Mouse (Mus musculus) neural tube, embryonic 13.5 days (tissue): Measurements from ENCODE around the gene Vipr2. TPM values are rescaled to one million over a fixed set of nuclear protein-coding genes. Genes with fewer than 3 reads are reported as not detected.
A peak's percentile ranks its signal among the peaks of the same experiment; 100 is the strongest.

Experiments
- ATAC-seq: fragments of 200-750 bp; cut with Nextera tagmentation; 2 replicates; pipeline ENCODE4 v1.8.0; 2017; ENCODE audit warnings: low read depth, mild to moderate bottlenecking, moderate TSS enrichment, moderate library complexity
- H3K27ac ChIP-seq: fragments of 300-500 bp; sonication (generic); replicated peaks from 2 replicates; pipeline ENCODE4 v1.5.1; 2015; ENCODE audit warnings: moderate library complexity, mild to moderate bottlenecking, inconsistent platforms
- H3K27me3 ChIP-seq: fragments of 300-500 bp; sonication (generic); 2 replicates; pipeline ENCODE4 v1.6.1; 2015; ENCODE audit warnings: mild to moderate bottlenecking, inconsistent platforms
- H3K36me3 ChIP-seq: fragments of 300-500 bp; sonication (generic); 2 replicates; pipeline ENCODE4 v1.6.1; 2015; ENCODE audit warnings: mild to moderate bottlenecking, inconsistent platforms
- H3K4me1 ChIP-seq: fragments of 300-500 bp; sonication (generic); replicated peaks from 2 replicates; pipeline ENCODE4 v1.6.1; 2015; ENCODE audit warnings: inconsistent platforms
- H3K4me2 ChIP-seq: fragments of 300-500 bp; sonication (generic); 2 replicates; pipeline ENCODE4 v1.6.1; 2015; ENCODE audit warnings: inconsistent platforms, mild to moderate bottlenecking, moderate library complexity
- H3K4me3 ChIP-seq: fragments of 300-500 bp; sonication (generic); 2 replicates; pipeline ENCODE4 v1.5.1; 2015; ENCODE audit warnings: mild to moderate bottlenecking, inconsistent platforms
- H3K9ac ChIP-seq: fragments of 300-500 bp; sonication (generic); 2 replicates; pipeline ENCODE4 v1.6.1; 2015; ENCODE audit warnings: moderate library complexity, mild to moderate bottlenecking, inconsistent platforms
- H3K9me3 ChIP-seq: fragments of 300-500 bp; sonication (generic); 2 replicates; pipeline ENCODE4 v1.6.1; 2016; ENCODE audit warnings: inconsistent platforms
- WGBS: fragments of 180-500 bp; shearing (Covaris S2); methylation state at CpG from one replicate; pipeline ENCODE4 v1.1.7; 2015; 5-methylcytosine and 5-hydroxymethylcytosine counted together
- polyA plus RNA-seq: library from polyadenylated mRNA; unstranded; fragments of >200 nt; fragmentation: Nextera tagmentation; extraction: Ambion mirVana; gene quantifications from 2 replicates; pipeline ENCODE4 v1.2.1, GENCODE M21; 2015

The Vipr2 gene
- polyA plus RNA-seq, 1 experiment from 2014 or later: 0.50 TPM

- Histone ChIP-seq H3K4me1 (no peaks in the 10 kb centered on the region), H3K27ac (no peak overlapping the region), H3K36me3 (peaks cover 50% of the 10 kb centered on the region), H3K9ac (no peak overlapping the region), H3K4me3 (no peak overlapping the region), H3K9me3 (peaks cover 47% of the 10 kb centered on the region), H3K27me3 (no peaks in the 10 kb centered on the region), H3K4me2 (no peak overlapping the region)
- no peak for ATAC-seq
- WGBS: 97% methylated on average over 2 of the region's 2 CpGs
Observed at GRCm38 (mm10) chr12:116062194-116062583, 15.3 kb upstream of the Vipr2 start.

GRCm38 (mm10) chr12:116063020-116063419 is 14.5 kb upstream of the Vipr2 start:
- no peaks in the 10 kb centered on the region for H3K4me1 ChIP-seq
- no peak overlapping the region for H3K4me3 ChIP-seq
- ATAC-seq: no peak
- H3K27ac ChIP-seq: no peak overlapping the region
- H3K9me3 ChIP-seq: peaks cover 42% of the 10 kb centered on the region
- 97% methylated on average over 4 of the region's 4 CpGs for WGBS
- H3K27me3 ChIP-seq: no peaks in the 10 kb centered on the region
- H3K36me3 ChIP-seq: peaks cover 44% of the 10 kb centered on the region
- no peak overlapping the region for H3K9ac ChIP-seq
- H3K4me2 ChIP-seq: no peak overlapping the region

DNA sequence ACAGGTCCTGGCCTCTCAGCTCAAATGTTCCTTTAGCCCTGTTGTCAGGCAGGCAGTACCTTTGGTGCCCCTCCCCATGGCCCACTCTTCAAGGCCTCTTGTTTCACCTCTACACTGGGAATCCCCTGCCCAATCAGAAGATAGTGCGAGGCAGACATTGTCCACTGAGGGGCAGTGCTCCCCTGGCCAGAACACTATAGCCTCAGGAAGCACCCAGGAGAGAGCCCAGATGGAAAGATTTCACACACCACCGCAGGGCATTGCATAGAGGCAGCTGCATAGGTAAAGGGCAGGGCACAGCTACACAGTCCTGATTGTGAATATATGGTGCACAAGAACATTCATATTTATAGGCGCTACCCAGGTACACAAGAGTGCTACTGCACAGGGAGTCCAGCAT is 6.5 kb upstream of the Vipr2 start:
- no peak overlapping the region for H3K4me2 ChIP-seq
- no peak overlapping the region for H3K4me3 ChIP-seq
- ATAC-seq: peak; percentile 84
- WGBS: 24% methylated on average over 3 of the region's 3 CpGs
- no peaks in the 10 kb centered on the region for H3K4me1 ChIP-seq
- H3K27me3 ChIP-seq: peaks cover 5% of the 10 kb centered on the region
- no peak overlapping the region for H3K27ac ChIP-seq
- H3K36me3 ChIP-seq: no peaks in the 10 kb centered on the region
- no peak overlapping the region for H3K9ac ChIP-seq
- H3K9me3 ChIP-seq: no peaks in the 10 kb centered on the region

GRCm38 (mm10) chr12:116077855-116078366 is 385 bp downstream of the Vipr2 start:
- Histone ChIP-seq H3K9me3 (no peaks in the 10 kb centered on the region), H3K27ac (no peak overlapping the region), H3K4me2 (peak overlapping the region; percentile 97), H3K27me3 (peaks cover 32% of the 10 kb centered on the region), H3K4me3 (peak overlapping the region; percentile 55), H3K4me1 (peaks cover 6% of the 10 kb centered on the region), H3K36me3 (no peaks in the 10 kb centered on the region), H3K9ac (peak overlapping the region; percentile 80)
- ATAC-seq: no peak; the same call in 1 of the 2 replicates
- under 1% methylated on average over 24 of the region's 24 CpGs for WGBS

- Histone ChIP-seq H3K9ac (no peak overlapping the region), H3K4me1 (peaks cover under 1% of the 10 kb centered on the region; the same call in 1 of the 2 replicates), H3K9me3 (no peaks in the 10 kb centered on the region), H3K36me3 (no peaks in the 10 kb centered on the region), H3K27ac (no peak overlapping the region), H3K4me2 (no peak overlapping the region), H3K4me3 (no peak overlapping the region), H3K27me3 (peaks cover 14% of the 10 kb centered on the region)
- WGBS: 84% methylated on average over 6 of the region's 6 CpGs
- ATAC-seq: no peak
Observed at GRCm38 (mm10) chr12:116083125-116083524, 5.6 kb downstream of the Vipr2 start.

DNA sequence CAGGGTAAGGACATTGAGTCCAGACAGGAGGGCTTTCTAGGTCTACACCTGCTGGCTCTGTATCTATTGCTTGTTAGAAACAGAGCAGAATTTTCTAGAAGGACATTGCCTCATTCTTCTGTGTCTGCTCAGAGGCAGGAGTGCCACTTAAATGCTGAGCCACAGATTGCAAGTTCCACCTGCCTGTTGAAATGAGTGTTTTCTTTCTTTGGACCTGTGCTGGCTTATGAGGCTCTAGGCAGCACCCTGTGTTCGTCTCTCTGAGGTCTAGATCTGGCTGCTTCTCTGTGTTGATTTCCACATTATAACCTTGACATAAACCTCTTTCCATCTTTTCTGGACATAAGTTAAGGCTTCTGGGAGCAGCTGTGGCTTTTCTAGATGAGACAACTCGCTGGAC is 6.8 kb downstream of the Vipr2 start:
- ATAC-seq: no peak
- WGBS: 84% methylated on average over 2 of the region's 2 CpGs
- Histone ChIP-seq H3K27ac (no peak overlapping the region), H3K9ac (no peak overlapping the region), H3K36me3 (no peaks in the 10 kb centered on the region), H3K4me2 (no peak overlapping the region), H3K4me3 (no peak overlapping the region), H3K4me1 (no peaks in the 10 kb centered on the region), H3K27me3 (peaks cover 3% of the 10 kb centered on the region), H3K9me3 (no peaks in the 10 kb centered on the region)

GRCm38 (mm10) chr12:116086951-116087600 is 9.6 kb downstream of the Vipr2 start:
- no peaks in the 10 kb centered on the region for H3K27me3 ChIP-seq
- no peak for ATAC-seq
- 86% methylated on average over 5 of the region's 5 CpGs for WGBS
- H3K4me1 ChIP-seq: no peaks in the 10 kb centered on the region
- no peaks in the 10 kb centered on the region for H3K36me3 ChIP-seq
- no peak overlapping the region for H3K27ac ChIP-seq
- H3K9ac ChIP-seq: no peak overlapping the region
- no peak overlapping the region for H3K4me3 ChIP-seq
- no peak overlapping the region for H3K4me2 ChIP-seq
- no peaks in the 10 kb centered on the region for H3K9me3 ChIP-seq

- Histone ChIP-seq H3K9ac (no peak overlapping the region), H3K36me3 (no peaks in the 10 kb centered on the region), H3K4me3 (no peak overlapping the region), H3K4me1 (no peaks in the 10 kb centered on the region), H3K27ac (no peak overlapping the region), H3K9me3 (no peaks in the 10 kb centered on the region), H3K27me3 (no peaks in the 10 kb centered on the region), H3K4me2 (no peak overlapping the region)
- 92% methylated on average over 3 of the region's 3 CpGs for WGBS
- ATAC-seq: no peak
Observed at GRCm38 (mm10) chr12:116089836-116090235, 12.3 kb downstream of the Vipr2 start.

DNA sequence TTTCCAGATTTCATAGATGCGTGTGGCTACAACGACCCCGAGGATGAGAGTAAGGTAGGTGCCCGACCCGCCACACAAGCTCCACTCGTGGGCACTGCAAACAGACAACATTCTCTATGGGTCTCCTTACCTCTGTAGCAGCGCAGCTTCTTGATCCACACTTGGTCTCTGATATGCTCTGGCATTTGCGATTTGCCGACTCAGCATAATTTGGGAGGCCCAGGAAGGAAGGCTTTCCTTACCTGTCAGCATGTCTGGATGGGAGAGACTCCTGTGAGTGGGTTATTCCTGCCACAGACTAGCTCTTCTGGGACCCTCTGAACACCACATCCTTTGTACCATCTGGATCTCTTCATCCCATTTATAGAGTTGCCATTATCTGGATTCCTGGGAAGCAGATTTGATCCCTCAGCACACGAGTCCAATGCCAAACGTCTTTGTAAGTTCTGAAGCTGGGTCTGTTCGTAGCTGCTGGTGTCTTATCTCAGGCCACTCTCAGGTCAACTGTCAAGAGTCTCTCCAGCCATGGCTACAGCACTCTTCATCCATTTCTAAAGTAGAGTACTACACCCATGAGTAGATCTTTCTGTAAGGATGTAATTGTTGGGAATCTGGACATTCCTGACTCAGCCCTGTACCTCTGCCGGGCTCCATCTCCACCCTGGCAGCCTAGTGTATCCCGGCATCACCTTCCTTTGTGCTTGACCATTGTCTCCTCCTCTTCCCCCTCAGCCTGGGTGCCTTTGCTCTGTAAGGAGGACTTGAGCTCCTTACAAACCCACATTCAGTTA is 17.4 kb downstream of the Vipr2 start:
- no peak for ATAC-seq
- Histone ChIP-seq H3K9me3 (no peaks in the 10 kb centered on the region), H3K27ac (no peak overlapping the region), H3K36me3 (no peaks in the 10 kb centered on the region), H3K4me2 (no peak overlapping the region), H3K9ac (no peak overlapping the region), H3K4me3 (no peak overlapping the region), H3K27me3 (no peaks in the 10 kb centered on the region), H3K4me1 (no peaks in the 10 kb centered on the region)
- WGBS: 91% methylated on average over 14 of the region's 14 CpGs

DNA sequence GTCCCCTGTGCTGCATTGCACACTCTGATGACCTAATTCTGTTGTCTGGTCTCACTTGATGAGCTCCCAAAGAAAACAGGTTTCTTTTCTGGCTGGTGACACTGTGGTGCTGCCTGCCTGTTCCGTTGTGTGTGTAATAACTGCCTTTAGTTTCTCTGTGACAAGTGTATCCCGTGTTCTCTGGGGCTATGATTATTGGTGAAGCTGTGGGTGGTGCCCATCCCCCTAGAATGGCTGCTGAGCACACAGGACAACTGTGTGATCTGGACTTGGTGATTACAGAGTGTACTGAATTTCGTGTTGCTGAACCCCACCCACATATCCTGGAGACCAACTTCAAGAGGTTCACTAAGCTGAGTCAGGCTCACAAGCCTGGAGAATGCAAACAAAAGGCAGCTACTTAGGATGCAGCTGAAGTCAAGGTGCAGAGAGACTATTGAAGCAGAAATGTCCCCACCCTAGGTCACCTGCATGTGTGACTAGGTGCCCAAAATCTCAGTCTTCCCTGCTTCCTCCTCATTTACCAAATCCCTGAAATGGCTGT is 18.9 kb downstream of the Vipr2 start:
- Histone ChIP-seq H3K27ac (no peak overlapping the region), H3K9me3 (no peaks in the 10 kb centered on the region), H3K9ac (no peak overlapping the region), H3K4me1 (no peaks in the 10 kb centered on the region), H3K4me2 (no peak overlapping the region), H3K4me3 (no peak overlapping the region), H3K36me3 (no peaks in the 10 kb centered on the region), H3K27me3 (no peaks in the 10 kb centered on the region)
- ATAC-seq: no peak
- 72% methylated on average over 3 of the region's 3 CpGs for WGBS

GRCm38 (mm10) chr12:116097166-116097565 is 19.6 kb downstream of the Vipr2 start:
- H3K9me3 ChIP-seq: no peaks in the 10 kb centered on the region
- WGBS: 92% methylated on average over 8 of the region's 8 CpGs
- H3K4me1 ChIP-seq: no peaks in the 10 kb centered on the region
- no peaks in the 10 kb centered on the region for H3K27me3 ChIP-seq
- no peak for ATAC-seq
- H3K9ac ChIP-seq: no peak overlapping the region
- no peak overlapping the region for H3K4me3 ChIP-seq
- H3K36me3 ChIP-seq: no peaks in the 10 kb centered on the region
- no peak overlapping the region for H3K27ac ChIP-seq
- H3K4me2 ChIP-seq: no peak overlapping the region

DNA sequence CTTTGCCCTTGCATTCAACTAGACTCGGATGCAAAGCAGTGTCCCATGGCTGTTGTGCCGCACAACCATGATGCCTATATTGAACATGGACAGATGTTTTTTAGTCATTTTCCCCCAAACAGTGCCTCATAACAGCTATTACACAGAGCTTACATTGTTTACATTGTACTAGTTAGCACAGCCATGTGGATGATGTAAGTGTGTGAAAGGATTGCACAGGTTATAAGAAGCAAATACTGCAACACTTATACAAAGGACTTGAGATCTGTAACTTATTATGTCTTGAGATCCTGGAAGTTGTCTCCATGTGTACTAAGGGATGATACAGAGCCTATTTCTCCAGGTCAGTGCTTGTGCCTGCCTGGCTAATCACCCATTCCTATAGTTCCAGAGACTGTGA is 24.4 kb downstream of the Vipr2 start:
- WGBS: 96% methylated on average over 2 of the region's 2 CpGs
- H3K9ac ChIP-seq: no peak overlapping the region

More for the DNA sequence above, 24.4 kb downstream of the Vipr2 start:
- no peaks in the 10 kb centered on the region for H3K36me3 ChIP-seq
- ATAC-seq: no peak
- no peak overlapping the region for H3K4me2 ChIP-seq
- H3K4me1 ChIP-seq: no peaks in the 10 kb centered on the region
- no peak overlapping the region for H3K4me3 ChIP-seq
- no peaks in the 10 kb centered on the region for H3K9me3 ChIP-seq
- H3K27me3 ChIP-seq: no peaks in the 10 kb centered on the region
- H3K27ac ChIP-seq: no peak overlapping the region
